Mouse (Mus musculus) liver, embryonic 14.5 days (tissue): ENCODE data around the gene Efemp2.

Source experiments
- CTCF ChIP-seq: IDR thresholded peaks from 2 replicates; pipeline ENCODE4 v1.5.1; 2016; ENCODE audit warnings: antibody characterized with exemption, low read depth, control low read depth
- EP300 ChIP-seq: IDR thresholded peaks from 2 replicates; pipeline ENCODE4 v1.6.1; 2016; ENCODE audit warnings: antibody characterized with exemption, low read depth

DNA sequence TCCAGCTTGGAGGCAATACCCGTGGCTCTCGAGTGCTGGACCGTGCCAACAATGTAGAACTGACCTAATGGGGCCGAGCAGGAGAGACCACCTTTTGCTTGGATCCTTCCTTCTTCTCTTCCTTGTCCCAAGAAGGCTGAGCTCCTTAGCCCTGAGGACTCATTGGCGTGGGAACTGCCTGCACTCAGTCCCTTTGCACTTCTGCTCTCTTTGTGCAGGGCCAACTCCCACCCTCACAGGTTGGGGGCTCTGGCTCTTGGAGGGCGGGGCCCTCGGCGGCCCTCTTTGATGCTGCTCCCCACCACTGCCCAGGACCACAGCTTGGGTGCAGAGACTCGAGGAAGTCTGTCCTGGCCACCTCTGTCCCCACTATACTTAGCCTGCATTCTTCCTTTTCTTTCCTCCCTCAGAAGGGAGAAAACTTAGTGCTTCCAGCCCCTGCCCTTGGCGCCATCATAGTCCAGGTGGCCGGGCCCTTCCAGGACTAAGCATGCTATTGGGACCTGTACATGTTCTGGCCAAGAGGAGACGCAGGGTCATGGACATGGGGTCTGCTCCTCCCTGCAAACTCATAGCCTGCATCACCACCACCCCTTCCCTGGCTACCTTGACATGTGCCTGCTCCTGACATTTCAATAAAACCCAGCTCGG lies 47.0 kb upstream of the Efemp2 start:
- no peak for TF ChIP-seq CTCF
- no peak for TF ChIP-seq EP300
